Mouse (Mus musculus) hindbrain, embryonic 12.5 days (tissue): ENCODE data around the gene Hist1h2af. TPM values are rescaled to one million over a fixed set of nuclear protein-coding genes. Genes with fewer than 3 reads are reported as not detected.

Experiments
- ATAC-seq: fragments of 200-750 bp; cut with Nextera tagmentation; 2 replicates; pipeline ENCODE4 v1.8.0; 2017; ENCODE audit warnings: moderate TSS enrichment; ENCODE audit not compliant: low FRiP score
- H3K27ac ChIP-seq: fragments of 300-500 bp; sonication (generic); 2 replicates; pipeline ENCODE4 v1.5.1; 2016; ENCODE audit warnings: mild to moderate bottlenecking
- H3K27me3 ChIP-seq: fragments of 300-500 bp; sonication (generic); 2 replicates; pipeline ENCODE4 v1.6.1; 2016; ENCODE audit warnings: mild to moderate bottlenecking
- H3K36me3 ChIP-seq: fragments of 300-500 bp; sonication (generic); 2 replicates; pipeline ENCODE4 v1.6.1; 2016; ENCODE audit warnings: mild to moderate bottlenecking
- H3K4me1 ChIP-seq: fragments of 300-500 bp; sonication (generic); 2 replicates; pipeline ENCODE4 v1.6.1; 2016
- H3K4me2 ChIP-seq: fragments of 300-500 bp; sonication (generic); replicated peaks from 2 replicates; pipeline ENCODE4 v1.6.1; 2016; ENCODE audit warnings: mild to moderate bottlenecking
- H3K4me3 ChIP-seq: fragments of 300-500 bp; sonication (generic); 2 replicates; pipeline ENCODE4 v1.5.1; 2016; ENCODE audit warnings: mild to moderate bottlenecking
- H3K9ac ChIP-seq: fragments of 300-500 bp; sonication (generic); 2 replicates; pipeline ENCODE4 v1.6.1; 2016; ENCODE audit warnings: mild to moderate bottlenecking, moderate library complexity
- H3K9me3 ChIP-seq: fragments of 300-500 bp; sonication (generic); replicated peaks from 2 replicates; pipeline ENCODE4 v1.6.1; 2016; ENCODE audit warnings: mild to moderate bottlenecking
- WGBS: fragments of 180-500 bp; shearing (Covaris S2); methylation state at CpG from one replicate; pipeline ENCODE4 v1.1.7; 2016; 5-methylcytosine and 5-hydroxymethylcytosine counted together
- microRNA-seq: library from miRNA; unstranded; fragments of <30 nt; microRNA quantifications from one replicate; pipeline ENCODE4, GENCODE M21; 2017
- polyA plus RNA-seq: library from polyadenylated mRNA; unstranded; fragments of >200 nt; fragmentation: Nextera tagmentation; extraction: Ambion mirVana; gene quantifications from 2 replicates; pipeline ENCODE4 v1.2.1, GENCODE M21; 2016

Hist1h2af gene
- polyA plus RNA-seq, 1 experiment from 2014 or later = 5.2 TPM

DNA sequence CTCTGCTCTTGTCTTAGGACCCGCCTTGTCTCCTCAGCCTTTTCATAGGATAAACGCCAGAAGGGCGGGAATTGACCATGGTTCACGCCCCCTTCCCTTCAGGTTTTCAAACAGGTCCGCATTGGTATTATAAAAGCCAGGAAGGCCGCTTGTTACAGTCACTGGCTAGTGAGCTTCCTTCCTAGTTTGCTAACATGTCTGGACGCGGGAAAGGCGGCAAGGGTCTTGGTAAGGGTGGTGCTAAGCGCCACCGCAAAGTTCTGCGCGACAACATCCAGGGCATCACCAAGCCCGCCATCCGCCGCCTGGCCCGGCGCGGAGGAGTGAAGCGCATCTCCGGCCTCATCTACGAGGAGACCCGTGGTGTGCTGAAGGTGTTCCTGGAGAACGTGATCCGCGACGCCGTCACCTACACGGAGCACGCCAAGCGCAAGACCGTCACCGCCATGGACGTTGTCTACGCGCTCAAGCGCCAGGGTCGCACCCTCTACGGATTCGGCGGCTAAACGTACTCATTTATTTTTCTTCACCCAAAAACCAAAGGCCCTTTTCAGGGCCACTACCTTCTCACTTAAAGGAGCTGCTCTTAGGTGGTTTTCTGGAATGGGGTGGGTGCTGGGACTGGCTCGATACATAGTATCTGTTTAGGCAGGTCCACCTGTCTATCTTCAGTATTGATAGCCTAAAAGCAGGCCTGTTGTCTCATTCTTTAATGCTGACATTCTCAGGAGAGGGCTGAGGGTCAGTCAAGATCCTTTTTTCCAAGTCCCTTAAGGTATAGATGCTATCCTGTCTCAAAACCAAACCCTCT lies 47.9 kb downstream of the Hist1h2af start, which contains the start of gene Hist1h4d:
Hist1h4d (plus strand) TSS at position 191 of the 811 bp plus-strand sequence.
- peak; percentile 88 for ATAC-seq
- H3K9ac ChIP-seq = peak within 1 kb of the TSS; percentile 68

DNA sequence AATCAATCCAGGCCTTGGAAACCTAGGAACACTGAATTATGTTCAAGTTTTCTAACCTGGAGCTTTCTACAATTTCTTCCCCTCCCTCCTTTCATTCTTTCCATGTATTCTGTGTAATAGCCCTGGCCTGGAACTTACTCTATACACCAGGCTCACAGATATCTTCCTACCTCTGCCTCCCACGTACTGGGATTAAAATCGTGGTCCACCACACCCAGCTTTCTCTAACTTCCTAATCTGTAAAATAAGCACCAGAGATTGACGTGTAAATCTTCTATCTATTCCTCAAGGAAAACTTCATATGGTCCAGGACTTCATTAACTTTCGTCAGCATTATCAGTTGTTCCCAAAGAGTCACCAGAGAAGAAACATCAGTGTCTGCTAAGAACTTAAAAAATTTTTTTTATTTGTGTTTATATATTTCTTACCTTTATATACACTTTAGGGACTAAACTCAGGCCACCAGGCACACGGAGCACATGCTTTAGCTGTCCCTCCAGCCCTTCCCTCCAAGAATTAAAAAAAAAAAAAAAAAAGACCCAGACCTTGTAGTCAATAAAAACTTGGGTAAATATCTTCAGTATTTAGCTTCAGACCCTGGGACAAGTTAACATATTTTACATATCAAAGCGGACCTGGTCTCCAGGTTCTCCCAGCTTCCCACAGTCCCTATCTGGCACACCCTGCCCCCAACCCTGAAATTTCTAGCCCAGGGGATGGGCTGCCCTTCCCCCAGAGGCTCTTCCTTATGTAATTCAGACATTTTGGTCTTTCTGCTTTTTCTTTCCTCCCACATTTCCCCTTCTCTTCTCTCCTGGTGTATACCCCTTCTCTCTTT lies 48.7 kb downstream of the Hist1h2af start:
- no peak for ATAC-seq
- Histone ChIP-seq H3K9ac (peak overlapping the region; percentile 68), H3K4me3 (peak overlapping the region; percentile 51), H3K36me3 (no peaks in the 10 kb centered on the region), H3K9me3 (no peaks in the 10 kb centered on the region), H3K4me2 (peak overlapping the region; percentile 87), H3K4me1 (peaks cover 24% of the 10 kb centered on the region), H3K27ac (peak overlapping the region; percentile 84), H3K27me3 (no peaks in the 10 kb centered on the region)
- WGBS = 2% methylated on average over 6 of the region's 6 CpGs

More for the DNA sequence above, 47.9 kb downstream of the Hist1h2af start, which contains the start of gene Hist1h4d:
- WGBS = under 1% methylated on average over 43 of the region's 43 CpGs
- Histone ChIP-seq H3K4me2 (peak within 1 kb of the TSS; percentile 87), H3K27me3 (no peaks in the 10 kb centered on the region), H3K9me3 (no peaks in the 10 kb centered on the region), H3K36me3 (no peaks in the 10 kb centered on the region), H3K27ac (peak within 1 kb of the TSS; percentile 84), H3K4me3 (peak within 1 kb of the TSS; percentile 51), H3K4me1 (peaks cover 30% of the 10 kb centered on the region)

DNA sequence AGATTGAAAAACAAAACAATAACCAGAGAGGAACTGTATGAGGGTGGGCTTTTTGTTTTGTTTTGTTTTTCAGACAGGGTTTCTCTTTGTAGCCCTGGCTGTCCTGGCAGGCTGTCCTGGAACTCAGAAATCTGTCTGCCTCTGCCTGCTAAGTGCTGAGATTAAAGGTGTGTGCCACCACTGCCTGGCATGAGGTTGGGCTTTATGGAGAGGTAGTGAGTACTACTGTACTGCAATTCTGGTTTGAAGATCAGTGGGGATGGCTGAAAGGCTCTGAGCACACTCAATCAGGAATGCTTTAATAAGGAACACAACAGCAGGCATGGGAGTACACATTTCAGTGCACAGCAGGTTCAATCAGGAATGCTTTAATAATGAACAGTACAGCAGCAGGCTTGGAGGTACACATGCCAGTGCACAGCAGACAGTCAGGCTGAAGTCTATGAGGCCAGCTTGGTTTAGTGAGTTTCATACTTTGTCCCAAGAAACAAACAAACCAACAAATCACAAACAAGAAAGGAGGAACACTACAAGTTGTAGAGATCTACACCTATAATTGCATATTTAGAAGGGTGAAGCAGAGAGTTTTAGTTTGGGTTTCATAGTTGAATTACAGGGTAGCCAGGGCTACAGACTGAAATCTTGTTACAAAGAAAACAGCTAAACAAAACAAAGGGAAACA lies 49.8 kb downstream of the Hist1h2af start:
- ATAC-seq = no peak
- H3K27me3 ChIP-seq = no peaks in the 10 kb centered on the region
- H3K4me3 ChIP-seq = no peak overlapping the region
- H3K27ac ChIP-seq = peak overlapping the region; percentile 84
- peak overlapping the region; percentile 1; the same call in 1 of the 2 replicates for H3K9ac ChIP-seq
- no peaks in the 10 kb centered on the region for H3K36me3 ChIP-seq
- H3K9me3 ChIP-seq = no peaks in the 10 kb centered on the region
- peak overlapping the region; percentile 15; the same call in 1 of the 2 replicates for H3K4me2 ChIP-seq
- H3K4me1 ChIP-seq = peaks cover 24% of the 10 kb centered on the region

Small RNA genes lying within 50 kb of the gene (microRNA-seq; reads per million reads assigned to microRNA genes)
- gene Gm44297 (not detected), gene Gm44359 (not detected), gene Gm44394 (not detected), gene n-TStga1 (0.81 reads per million)

Other genes starting within 250 kb of the Hist1h2af start
- 58.9 and 63.2 TPM in 2 replicates for gene Zfp322a, start 164.7 kb upstream of the Hist1h2af start, polyA plus RNA-seq
- gene Abt1, start 110.0 kb upstream of the Hist1h2af start, polyA plus RNA-seq = 11.6 and 12.0 TPM in 2 replicates
- gene Btn1a1, start 68.0 kb upstream of the Hist1h2af start, polyA plus RNA-seq = 0.12 TPM in 1 of 2 replicates, not detected in the other
- gene Btn2a2, start 45.0 kb upstream of the Hist1h2af start, polyA plus RNA-seq = 0.34 and 0.43 TPM in 2 replicates
- 5.7 and 6.9 TPM in 2 replicates for gene Hist1h4h, start 2.9 kb upstream of the Hist1h2af start, polyA plus RNA-seq
- 2.2 and 4.4 TPM in 2 replicates for gene Hist1h3g, start 1.5 kb downstream of the Hist1h2af start, polyA plus RNA-seq
- gene Hist1h2bh, start 9.5 kb downstream of the Hist1h2af start, polyA plus RNA-seq = 0.37 and 0.57 TPM in 2 replicates
- gene Hist1h3f, start 10.1 kb downstream of the Hist1h2af start, polyA plus RNA-seq = 0.66 and 1.4 TPM in 2 replicates
- 1.4 TPM in 1 of 2 replicates, not detected in the other for gene Hist1h4f, start 17.7 kb downstream of the Hist1h2af start, polyA plus RNA-seq
- gene Hist1h1d, start 19.4 kb downstream of the Hist1h2af start, polyA plus RNA-seq = 0.23 and 0.39 TPM in 2 replicates
- gene Hist1h3e, start 28.5 kb downstream of the Hist1h2af start, polyA plus RNA-seq = 4.4 and 5.6 TPM in 2 replicates
- 67.4 and 81.6 TPM in 2 replicates for gene Hist1h2ae, start 37.3 kb downstream of the Hist1h2af start, polyA plus RNA-seq
- gene Hist1h2bg, start 37.5 kb downstream of the Hist1h2af start, polyA plus RNA-seq = 4.8 and 7.1 TPM in 2 replicates
- 4.4 and 7.2 TPM in 2 replicates for gene Hist1h2bf, start 40.3 kb downstream of the Hist1h2af start, polyA plus RNA-seq
- 0.46 and 2.5 TPM in 2 replicates for gene Hist1h2ad, start 40.5 kb downstream of the Hist1h2af start, polyA plus RNA-seq
- 2.2 and 4.8 TPM in 2 replicates for gene Hist1h3d, start 41.9 kb downstream of the Hist1h2af start, polyA plus RNA-seq
- 66.9 and 82.3 TPM in 2 replicates for gene Hist1h4d, start 47.7 kb downstream of the Hist1h2af start, polyA plus RNA-seq
- gene Hist1h2be, start 87.2 kb downstream of the Hist1h2af start, polyA plus RNA-seq = 1.9 and 2.2 TPM in 2 replicates
- gene Hist1h1e, start 88.7 kb downstream of the Hist1h2af start, polyA plus RNA-seq = 17.0 and 18.8 TPM in 2 replicates
- 0.72 and 0.93 TPM in 2 replicates for gene Hist1h2ac, start 150.0 kb downstream of the Hist1h2af start, polyA plus RNA-seq
- 25.1 and 26.1 TPM in 2 replicates for gene Hist1h2bc, start 150.3 kb downstream of the Hist1h2af start, polyA plus RNA-seq
- not detected in 2 replicates for gene Hist1h1t, start 161.9 kb downstream of the Hist1h2af start, polyA plus RNA-seq
- gene Hist1h4c, start 164.5 kb downstream of the Hist1h2af start, polyA plus RNA-seq = 3.6 and 4.2 TPM in 2 replicates
- 4.9 and 5.2 TPM in 2 replicates for gene Hfe, start 176.9 kb downstream of the Hist1h2af start, polyA plus RNA-seq
- 15.0 and 15.4 TPM in 2 replicates for gene Hist1h1c, start 204.9 kb downstream of the Hist1h2af start, polyA plus RNA-seq
- 9.7 and 11.6 TPM in 2 replicates for gene Hist1h3c, start 211.7 kb downstream of the Hist1h2af start, polyA plus RNA-seq
- 2.2 and 2.9 TPM in 2 replicates for gene Hist1h2bb, start 212.8 kb downstream of the Hist1h2af start, polyA plus RNA-seq
- 22.4 and 45.2 TPM in 2 replicates for gene Hist1h2ab, start 217.2 kb downstream of the Hist1h2af start, polyA plus RNA-seq
- 4.5 and 11.1 TPM in 2 replicates for gene Hist1h3b, start 218.4 kb downstream of the Hist1h2af start, polyA plus RNA-seq
- 5.0 and 5.5 TPM in 2 replicates for gene Hist1h4b, start 223.1 kb downstream of the Hist1h2af start, polyA plus RNA-seq
- 0.72 TPM in 1 of 2 replicates, not detected in the other for gene Hist1h4a, start 227.3 kb downstream of the Hist1h2af start, polyA plus RNA-seq
- gene Hist1h3a, start 228.5 kb downstream of the Hist1h2af start, polyA plus RNA-seq = 3.3 and 6.1 TPM in 2 replicates
- gene Hist1h1a, start 229.8 kb downstream of the Hist1h2af start, polyA plus RNA-seq = 2.4 and 2.7 TPM in 2 replicates
- not detected in 2 replicates for gene Trim38, start 236.0 kb downstream of the Hist1h2af start, polyA plus RNA-seq